Mouse (Mus musculus) bone marrow macrophage, adult 2 months (primary cell): Measurements from ENCODE around the gene Thada. TPM values are rescaled to one million over a fixed set of nuclear protein-coding genes. Genes with fewer than 3 reads are reported as not detected.

Source experiments
- H3K27ac ChIP-seq: 2 replicates; pipeline ENCODE4 v1.5.1; 2012; ENCODE audit warnings: low read depth, low read length; ENCODE audit not compliant: insufficient read depth
- H3K4me1 ChIP-seq: 2 replicates; pipeline ENCODE4 v1.6.1; 2012; ENCODE audit warnings: low read length; ENCODE audit not compliant: control insufficient read depth, insufficient read depth
- H3K4me3 ChIP-seq: 2 replicates; pipeline ENCODE4 v1.5.1; 2012; ENCODE audit warnings: mild to moderate bottlenecking, low read length, moderate library complexity; ENCODE audit not compliant: insufficient read depth
- CTCF ChIP-seq: IDR thresholded peaks from 2 replicates; pipeline ENCODE4 v1.5.1; 2012; ENCODE audit warnings: low read depth, mild to moderate bottlenecking, low read length, moderate library complexity
- POLR2A ChIP-seq: IDR thresholded peaks from 2 replicates; pipeline ENCODE4 v1.6.1; 2012; ENCODE audit warnings: mild to moderate bottlenecking, low read depth, low read length, borderline replicate concordance
- polyA plus RNA-seq: library from polyadenylated mRNA; stranded (reverse); fragments of >200 nt; gene quantifications from 2 replicates; pipeline ENCODE4 v1.2.4, GENCODE M21; 2012; ENCODE audit not compliant: missing spikeins, insufficient read depth, insufficient read length

Gene Thada
- polyA plus RNA-seq, 1 experiment = 6.6 TPM

- Histone ChIP-seq H3K27ac (no peak overlapping the region), H3K4me3 (no peak overlapping the region), H3K4me1 (peaks cover 6% of the 10 kb centered on the region)
- TF ChIP-seq CTCF = no peak
- TF ChIP-seq POLR2A = no peak
These were observed 183.4 kb downstream of the Thada start for GRCm38 (mm10) chr17:84282388-84283280.

GRCm38 (mm10) chr17:84279001-84279400 lies 187.0 kb downstream of the Thada start:
- TF ChIP-seq CTCF = no peak
- TF ChIP-seq POLR2A = no peak
- peaks cover 13% of the 10 kb centered on the region for H3K4me1 ChIP-seq
- no peak overlapping the region for H3K27ac ChIP-seq
- H3K4me3 ChIP-seq = no peak overlapping the region

GRCm38 (mm10) chr17:84278193-84278953 lies 187.6 kb downstream of the Thada start:
- TF ChIP-seq POLR2A (no peak), CTCF (no peak)
- Histone ChIP-seq H3K4me3 (no peak overlapping the region), H3K27ac (no peak overlapping the region), H3K4me1 (peaks cover 19% of the 10 kb centered on the region)

DNA sequence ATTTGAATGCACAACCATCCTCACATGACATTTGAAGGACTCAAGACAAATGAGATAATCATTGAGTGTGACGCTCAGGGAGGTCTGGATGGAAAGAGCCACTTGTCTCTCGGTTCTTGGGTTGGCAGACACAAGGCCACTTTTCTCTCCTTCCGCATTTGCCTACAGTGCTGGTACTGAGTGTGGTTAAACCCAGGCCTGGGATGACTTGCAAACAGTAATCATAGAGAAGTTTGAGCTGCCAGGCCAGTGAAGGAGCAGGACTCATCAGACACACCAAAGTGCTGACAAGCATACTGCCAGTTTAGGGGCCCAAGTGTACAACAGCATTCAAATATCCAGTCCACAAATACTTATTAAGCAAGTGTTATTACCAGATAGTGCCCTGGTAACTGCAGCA lies 191.0 kb downstream of the Thada start:
- peaks cover 49% of the 10 kb centered on the region for H3K4me1 ChIP-seq
- no peak overlapping the region for H3K4me3 ChIP-seq
- no peak for TF ChIP-seq POLR2A
- no peak for TF ChIP-seq CTCF
- peak overlapping the region; percentile 14 for H3K27ac ChIP-seq

DNA sequence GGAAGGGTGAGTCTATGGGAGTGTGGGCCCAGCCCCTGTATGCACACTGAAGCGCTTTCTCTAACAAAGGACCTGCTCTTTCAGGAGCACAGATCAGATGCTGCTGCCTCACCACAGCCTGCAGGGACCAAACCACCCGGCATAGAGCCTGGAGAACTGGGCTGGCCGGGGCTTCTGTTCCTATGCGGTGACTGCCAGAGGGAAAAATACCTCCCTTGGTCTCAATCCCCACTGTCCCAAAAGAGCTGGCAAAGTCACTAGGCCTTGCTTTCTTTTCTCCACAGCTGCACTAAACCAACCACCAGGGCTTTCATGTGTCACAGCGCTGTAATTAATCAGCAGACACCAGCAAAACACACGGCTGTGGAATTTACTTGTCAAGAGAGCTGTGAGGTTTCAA lies 191.8 kb downstream of the Thada start:
- Histone ChIP-seq H3K27ac (no peak overlapping the region), H3K4me3 (no peak overlapping the region), H3K4me1 (peaks cover 51% of the 10 kb centered on the region)
- TF ChIP-seq POLR2A (no peak), CTCF (no peak)

DNA sequence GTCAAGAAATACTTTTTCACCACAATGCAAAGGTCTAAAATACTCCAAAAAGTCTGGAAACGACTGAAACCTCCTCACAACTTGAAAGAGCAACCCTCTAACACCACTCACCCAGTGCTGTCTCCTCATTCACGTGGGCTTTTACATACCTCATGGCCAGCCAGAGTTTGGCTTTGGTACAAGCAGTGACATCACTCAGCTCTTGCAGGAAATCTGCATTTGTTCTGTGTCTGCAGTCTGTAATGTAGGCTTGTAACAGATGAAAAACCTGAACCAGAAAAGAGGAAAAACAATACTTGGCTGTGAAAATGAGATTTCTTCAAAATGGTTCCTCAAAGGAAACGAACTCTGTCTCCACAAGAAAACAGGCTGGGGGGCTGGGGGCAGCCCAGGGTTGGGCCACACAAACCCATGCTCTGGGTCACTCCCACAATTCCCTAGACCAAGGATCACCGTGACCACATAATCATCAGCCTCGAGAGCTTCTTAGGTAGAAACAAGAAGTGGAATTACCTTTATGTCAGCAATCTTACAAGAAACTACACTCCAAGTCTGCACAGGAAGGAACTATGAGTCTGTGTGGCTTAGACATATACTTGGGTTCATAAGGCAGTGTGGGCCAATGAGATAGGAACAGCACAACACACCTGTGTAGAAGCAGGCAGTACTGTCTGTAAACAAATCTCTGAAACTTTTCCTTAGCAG lies 193.3 kb downstream of the Thada start:
- TF ChIP-seq POLR2A = no peak
- no peak for TF ChIP-seq CTCF
- peaks cover 59% of the 10 kb centered on the region for H3K4me1 ChIP-seq
- H3K27ac ChIP-seq = peak overlapping the region; percentile 85
- 0 out of 2 replicates have a peak overlapping the region, but pooled peaks have one; percentile 3 for H3K4me3 ChIP-seq

GRCm38 (mm10) chr17:84271566-84272202 lies 194.3 kb downstream of the Thada start:
- Histone ChIP-seq H3K4me3 (no peak overlapping the region), H3K4me1 (peaks cover 64% of the 10 kb centered on the region), H3K27ac (peak overlapping the region; percentile 51)
- TF ChIP-seq POLR2A (no peak), CTCF (no peak)

- no peak overlapping the region for H3K4me3 ChIP-seq
- peaks cover 59% of the 10 kb centered on the region for H3K4me1 ChIP-seq
- TF ChIP-seq CTCF (no peak), POLR2A (no peak)
- H3K27ac ChIP-seq = no peak overlapping the region
These were observed 196.3 kb downstream of the Thada start for GRCm38 (mm10) chr17:84269722-84270121.

DNA sequence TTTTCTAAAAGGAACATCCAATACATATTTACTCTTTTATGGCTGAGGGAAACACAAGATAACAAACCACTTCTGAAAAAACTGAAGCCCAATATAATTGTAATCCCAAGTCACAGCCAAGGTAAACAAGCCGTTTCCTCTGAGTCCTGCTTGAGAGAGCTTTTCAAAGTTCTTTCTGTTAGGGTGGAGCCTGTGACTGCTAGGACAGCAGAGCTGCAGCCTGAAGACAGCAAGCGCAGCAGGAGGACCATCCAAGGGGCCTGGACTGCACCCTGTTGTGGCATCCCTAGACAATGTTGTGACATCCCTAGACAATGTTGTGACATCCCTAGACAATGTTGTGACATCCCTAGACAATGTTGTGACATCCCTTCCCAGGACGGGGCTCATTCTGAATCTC lies 197.6 kb downstream of the Thada start:
- Histone ChIP-seq H3K27ac (peak overlapping the region; percentile 80), H3K4me3 (no peak overlapping the region), H3K4me1 (peaks cover 46% of the 10 kb centered on the region)
- TF ChIP-seq POLR2A (no peak), CTCF (no peak)
